Mouse (Mus musculus) forebrain, embryonic 15.5 days (tissue): ENCODE data around the gene Uri1. TPM values are rescaled to one million over a fixed set of nuclear protein-coding genes. Genes with fewer than 3 reads are reported as not detected.

Source experiments
- ATAC-seq: fragments of 200-750 bp; cut with Nextera tagmentation; replicated peaks from 2 replicates; pipeline ENCODE4 v1.8.0; 2017; ENCODE audit warnings: mild to moderate bottlenecking, moderate TSS enrichment, moderate library complexity
- H3K27ac ChIP-seq: fragments of 300-500 bp; sonication (generic); replicated peaks from 2 replicates; pipeline ENCODE4 v1.5.1; 2015; ENCODE audit warnings: mild to moderate bottlenecking, inconsistent platforms
- H3K27me3 ChIP-seq: fragments of 300-500 bp; sonication (generic); 2 replicates; pipeline ENCODE4 v1.6.1; 2015; ENCODE audit warnings: inconsistent platforms
- H3K36me3 ChIP-seq: fragments of 300-500 bp; sonication (generic); 2 replicates; pipeline ENCODE4 v1.6.1; 2015; ENCODE audit warnings: mild to moderate bottlenecking, inconsistent platforms
- H3K4me1 ChIP-seq: fragments of 300-500 bp; sonication (generic); 2 replicates; pipeline ENCODE4 v1.6.1; 2015; ENCODE audit warnings: inconsistent platforms
- H3K4me2 ChIP-seq: fragments of 300-500 bp; sonication (generic); replicated peaks from 2 replicates; pipeline ENCODE4 v1.6.1; 2015; ENCODE audit warnings: mild to moderate bottlenecking, inconsistent platforms
- H3K4me3 ChIP-seq: fragments of 300-500 bp; sonication (generic); 2 replicates; pipeline ENCODE4 v1.5.1; 2015; ENCODE audit warnings: mild to moderate bottlenecking, inconsistent platforms
- H3K9ac ChIP-seq: fragments of 300-500 bp; sonication (generic); replicated peaks from 2 replicates; pipeline ENCODE4 v1.6.1; 2015; ENCODE audit warnings: mild to moderate bottlenecking, inconsistent platforms
- H3K9me3 ChIP-seq: fragments of 300-500 bp; sonication (generic); 2 replicates; pipeline ENCODE4 v1.6.1; 2016; ENCODE audit warnings: inconsistent platforms
- WGBS: fragments of 180-500 bp; shearing (Covaris S2); methylation state at CpG from one replicate; pipeline ENCODE4 v1.1.7; 2015; ENCODE audit warnings: mixed read lengths; 5-methylcytosine and 5-hydroxymethylcytosine counted together
- polyA plus RNA-seq: library from polyadenylated mRNA; unstranded; fragments of >200 nt; fragmentation: Nextera tagmentation; extraction: Ambion mirVana; gene quantifications from 2 replicates; pipeline ENCODE4 v1.2.1, GENCODE M21; 2015

Gene Uri1
- polyA plus RNA-seq, 1 experiment from 2014 or later: 40.3 TPM

- Histone ChIP-seq H3K27ac (no peak overlapping the region), H3K36me3 (no peaks in the 10 kb centered on the region), H3K4me3 (no peak overlapping the region), H3K9ac (no peak overlapping the region), H3K9me3 (no peaks in the 10 kb centered on the region), H3K27me3 (no peaks in the 10 kb centered on the region), H3K4me1 (peaks cover 6% of the 10 kb centered on the region), H3K4me2 (no peak overlapping the region)
- ATAC-seq: no peak
- WGBS: 17% methylated on average over 5 of the region's 5 CpGs
Measured at GRCm38 (mm10) chr7:37911114-37911801, 112.1 kb downstream of the Uri1 start.

- Histone ChIP-seq H3K27ac (no peak overlapping the region), H3K4me2 (no peak overlapping the region), H3K9me3 (no peaks in the 10 kb centered on the region), H3K27me3 (no peaks in the 10 kb centered on the region), H3K4me1 (peaks cover 4% of the 10 kb centered on the region; the same call in 1 of the 2 replicates), H3K4me3 (no peak overlapping the region), H3K36me3 (no peaks in the 10 kb centered on the region), H3K9ac (no peak overlapping the region)
- WGBS: 65% methylated on average over 9 of the region's 9 CpGs
- ATAC-seq: no peak
Measured at GRCm38 (mm10) chr7:37910161-37910560, 113.2 kb downstream of the Uri1 start.

Other genes with a start within 250 kb of the Uri1 start
- 35.9 and 36.0 TPM in 2 replicates for gene Zfp536, start 249.9 kb downstream of the Uri1 start, polyA plus RNA-seq
- 13.9 and 16.4 TPM in 2 replicates for gene Ccne1, start 84.0 kb upstream of the Uri1 start, polyA plus RNA-seq
- 16.8 and 17.7 TPM in 2 replicates for gene 1600014C10Rik, start 159.7 kb upstream of the Uri1 start, polyA plus RNA-seq
- 0.61 and 0.68 TPM in 2 replicates for gene Plekhf1, start 204.5 kb upstream of the Uri1 start, polyA plus RNA-seq
- 90.7 and 94.9 TPM in 2 replicates for gene Pop4, start 247.9 kb upstream of the Uri1 start, polyA plus RNA-seq